Mouse (Mus musculus) heart, embryonic 14.5 days (tissue): ENCODE results near the gene Hivep3. TPM values are rescaled to one million over a fixed set of nuclear protein-coding genes. Genes with fewer than 3 reads are reported as not detected.
A peak's percentile ranks its signal among the peaks of the same experiment; 100 is the strongest.

Experiments
- ATAC-seq: fragments of 200-750 bp; cut with Nextera tagmentation; 2 replicates; pipeline ENCODE4 v1.8.0; 2017; ENCODE audit warnings: low read depth, moderate TSS enrichment; ENCODE audit not compliant: insufficient number of reproducible peaks, insufficient read depth, low FRiP score
- H3K27ac ChIP-seq, 2 experiments: fragments of 200-500 bp in 1 of 2; fragments of 300-500 bp in 1 of 2; sonication (generic) in 1 of 2; replicated peaks in 1 of 2; 2 replicates each; pipeline ENCODE4 v1.5.1; 2012 to 2014; ENCODE audit warnings: low read depth in 2 of 2, low read length in 2 of 2, control low read depth in 1 of 2, mild to moderate bottlenecking in 1 of 2, mixed read lengths in 1 of 2; ENCODE audit not compliant: control insufficient read depth in 1 of 2, insufficient read depth in 1 of 2
- H3K27me3 ChIP-seq: fragments of 300-500 bp; sonication (generic); 2 replicates; pipeline ENCODE4 v1.6.1; 2014; ENCODE audit warnings: mild to moderate bottlenecking, low read length, control low read depth; ENCODE audit not compliant: control insufficient read depth, insufficient read depth
- H3K36me3 ChIP-seq: fragments of 300-500 bp; sonication (generic); 2 replicates; pipeline ENCODE4 v1.6.1; 2014; ENCODE audit warnings: mild to moderate bottlenecking, control low read depth, low read length, mixed read lengths; ENCODE audit not compliant: control insufficient read depth, insufficient read depth
- H3K4me1 ChIP-seq, 2 experiments: fragments of 200-500 bp in 1 of 2; fragments of 300-500 bp in 1 of 2; sonication (generic) in 1 of 2; 2 replicates each; pipeline ENCODE4 v1.6.1; 2012 to 2014; ENCODE audit warnings: low read length in 2 of 2, control low read depth in 1 of 2, mixed read lengths in 1 of 2; ENCODE audit not compliant: control insufficient read depth in 2 of 2, insufficient read depth in 2 of 2
- H3K4me2 ChIP-seq: fragments of 300-500 bp; sonication (generic); 2 replicates; pipeline ENCODE4 v1.6.1; 2014; ENCODE audit warnings: mild to moderate bottlenecking, low read length
- H3K4me3 ChIP-seq, 2 experiments: fragments of 200-500 bp in 1 of 2; fragments of 300-500 bp in 1 of 2; sonication (generic) in 1 of 2; 2 replicates each; pipeline ENCODE4 v1.5.1; 2012 to 2014; ENCODE audit warnings: low read length in 2 of 2, mild to moderate bottlenecking in 2 of 2, control low read depth in 1 of 2, low read depth in 1 of 2, moderate library complexity in 1 of 2; ENCODE audit not compliant: control insufficient read depth in 1 of 2, insufficient read depth in 1 of 2
- H3K9ac ChIP-seq: fragments of 300-500 bp; sonication (generic); 2 replicates; pipeline ENCODE4 v1.6.1; 2014; ENCODE audit warnings: mild to moderate bottlenecking, low read length
- H3K9me3 ChIP-seq: fragments of 300-500 bp; sonication (generic); 2 replicates; pipeline ENCODE4 v1.6.1; 2016; ENCODE audit warnings: low read length, control low read depth; ENCODE audit not compliant: control insufficient read depth
- WGBS: fragments of 180-500 bp; shearing (Covaris S2); extraction: QIAGEN DNeasy Blood & Tissue Kit; methylation state at CpG from one replicate; pipeline ENCODE4 v1.1.7; 2014; 5-methylcytosine and 5-hydroxymethylcytosine counted together
- polyA plus RNA-seq: library from polyadenylated mRNA; unstranded; fragments of >200 nt; fragmentation: Nextera tagmentation; extraction: Ambion mirVana; gene quantifications from 2 replicates; pipeline ENCODE4 v1.2.1, GENCODE M21; 2014

Gene Hivep3
- polyA plus RNA-seq, 1 experiment from 2014 or later, result 6.8 TPM

- peaks cover 0 to 4% of the 10 kb centered on the region in 2 experiments; a peak in 1 of 4 replicates for H3K4me1 ChIP-seq
- ATAC-seq, result no peak
- H3K4me3 ChIP-seq, result no peak overlapping the region
- H3K9me3 ChIP-seq, result peaks cover 14% of the 10 kb centered on the region
- 85% methylated on average over 19 of the region's 19 CpGs for WGBS
- no peaks in the 10 kb centered on the region for H3K27me3 ChIP-seq
- H3K4me2 ChIP-seq, result no peak overlapping the region
- H3K9ac ChIP-seq, result no peak overlapping the region
- no peak overlapping the region for H3K27ac ChIP-seq
- no peaks in the 10 kb centered on the region for H3K36me3 ChIP-seq
Observed at GRCm38 (mm10) chr4:120096935-120097334, 363.4 kb downstream of the Hivep3 start.

GRCm38 (mm10) chr4:120101186-120101585 lies 367.6 kb downstream of the Hivep3 start:
- H3K9me3 ChIP-seq, result peaks cover 14% of the 10 kb centered on the region
- no peak overlapping the region for H3K27ac ChIP-seq
- H3K9ac ChIP-seq, result no peak overlapping the region
- no peak overlapping the region for H3K4me2 ChIP-seq
- no peaks in the 10 kb centered on the region for H3K27me3 ChIP-seq
- H3K4me3 ChIP-seq, result no peak overlapping the region
- H3K4me1 ChIP-seq, result no peaks in the 10 kb centered on the region
- H3K36me3 ChIP-seq, result no peaks in the 10 kb centered on the region
- no peak for ATAC-seq

DNA sequence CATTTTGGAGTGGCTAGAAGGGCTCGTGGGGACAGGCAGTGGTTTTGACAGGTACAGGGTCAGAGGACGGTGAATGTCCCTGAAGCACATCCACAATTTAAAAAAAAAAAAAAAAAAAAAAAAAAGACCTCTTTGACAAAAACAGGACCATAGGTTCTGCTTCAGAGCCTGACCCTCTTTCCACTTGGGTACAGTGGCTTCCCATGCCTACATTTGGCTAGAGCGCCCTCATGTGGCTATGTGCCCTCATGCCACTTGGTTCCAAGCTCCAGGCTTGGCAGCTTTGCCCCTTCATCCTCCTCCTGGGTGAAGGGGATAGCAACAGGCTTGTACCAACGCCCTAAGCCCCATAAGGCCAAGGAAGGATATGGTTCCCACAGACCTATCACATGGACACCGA lies 371.0 kb downstream of the Hivep3 start:
- no peak for ATAC-seq

DNA sequence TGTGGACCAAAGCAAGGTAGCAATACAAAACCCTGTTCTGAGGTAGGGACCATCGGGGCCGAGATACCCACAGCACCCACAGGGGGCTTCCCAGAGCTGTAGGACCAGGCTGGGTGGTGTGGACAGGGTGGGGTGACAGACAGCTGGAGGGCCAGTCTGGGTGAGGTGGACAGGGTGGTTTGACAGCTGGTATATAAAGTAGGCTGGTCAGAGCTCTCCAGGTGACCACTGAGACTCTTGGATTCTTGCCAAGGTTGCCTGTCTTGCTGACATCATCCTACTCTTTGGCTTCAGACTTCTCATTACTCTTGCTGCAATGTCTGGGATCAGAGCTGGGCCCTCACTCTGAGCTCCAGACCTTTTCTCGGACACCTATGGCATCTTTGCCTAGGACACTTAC lies 372.8 kb downstream of the Hivep3 start:
- WGBS, result 77% methylated on average over 3 of the region's 3 CpGs
- no peak for ATAC-seq
- H3K9ac ChIP-seq, result no peak overlapping the region

More for the DNA sequence above, 371.0 kb downstream of the Hivep3 start:
- Histone ChIP-seq H3K9me3 (peaks cover 3% of the 10 kb centered on the region; the same call in 1 of the 2 replicates), H3K27ac (no peak overlapping the region), H3K4me1 (no peaks in the 10 kb centered on the region), H3K4me3 (no peak overlapping the region), H3K4me2 (no peak overlapping the region), H3K27me3 (no peaks in the 10 kb centered on the region), H3K9ac (no peak overlapping the region), H3K36me3 (no peaks in the 10 kb centered on the region)
- WGBS, result 47% methylated on average over 5 of the region's 5 CpGs

DNA sequence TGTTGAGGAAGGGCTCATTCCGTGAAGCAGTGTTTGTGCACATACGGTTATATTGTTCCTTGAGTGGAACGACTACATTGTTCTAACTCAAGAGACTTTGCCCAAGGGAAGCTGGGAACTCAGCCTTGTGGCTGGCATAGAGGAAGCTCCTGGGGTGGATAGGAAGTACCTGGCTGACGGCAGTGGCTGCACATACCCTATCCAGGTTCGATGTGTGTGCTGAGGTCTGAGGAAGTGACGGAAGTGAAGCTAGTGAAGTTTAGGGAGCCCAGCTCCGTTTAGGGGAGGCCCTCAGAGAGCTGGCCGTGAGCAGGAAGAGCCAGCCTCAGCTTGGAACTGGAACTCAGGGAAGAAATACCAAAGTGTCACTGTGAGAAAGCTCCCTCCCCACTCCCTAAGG lies 374.2 kb downstream of the Hivep3 start:
- no peak for ATAC-seq
- H3K4me3 ChIP-seq, result no peak overlapping the region
- H3K9me3 ChIP-seq, result no peaks in the 10 kb centered on the region
- WGBS, result 64% methylated on average over 8 of the region's 8 CpGs
- no peak overlapping the region for H3K4me2 ChIP-seq
- no peaks in the 10 kb centered on the region for H3K4me1 ChIP-seq
- no peak overlapping the region for H3K27ac ChIP-seq
- H3K36me3 ChIP-seq, result no peaks in the 10 kb centered on the region
- no peaks in the 10 kb centered on the region for H3K27me3 ChIP-seq
- H3K9ac ChIP-seq, result no peak overlapping the region

More for the DNA sequence above, 372.8 kb downstream of the Hivep3 start:
- no peak overlapping the region for H3K4me2 ChIP-seq
- H3K4me3 ChIP-seq, result no peak overlapping the region
- H3K27me3 ChIP-seq, result no peaks in the 10 kb centered on the region
- H3K27ac ChIP-seq, result no peak overlapping the region
- no peaks in the 10 kb centered on the region for H3K9me3 ChIP-seq
- H3K4me1 ChIP-seq, result no peaks in the 10 kb centered on the region
- no peaks in the 10 kb centered on the region for H3K36me3 ChIP-seq

DNA sequence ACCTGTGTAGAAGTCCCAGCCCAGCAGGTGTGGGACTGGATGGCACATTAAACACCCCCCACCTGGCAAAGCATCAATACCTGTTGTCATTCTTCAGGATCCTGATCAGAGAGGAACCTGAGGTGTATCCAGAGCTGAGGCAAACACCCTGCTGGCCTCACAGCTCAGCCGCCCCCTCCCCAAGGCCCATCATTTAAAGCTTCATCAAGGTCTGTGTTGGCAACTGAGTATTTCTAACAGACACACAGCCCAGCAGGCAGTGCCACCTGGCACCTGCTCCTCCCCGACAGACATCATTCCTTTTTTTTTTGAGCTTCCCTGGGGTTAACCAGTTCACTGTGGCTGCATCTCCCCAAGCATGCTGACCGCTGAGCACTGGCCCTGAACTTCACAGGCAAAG lies 381.9 kb downstream of the Hivep3 start:
- 77% methylated on average over 3 of the region's 3 CpGs for WGBS
- Histone ChIP-seq H3K4me2 (no peak overlapping the region), H3K27ac (no peak overlapping the region), H3K27me3 (no peaks in the 10 kb centered on the region), H3K9me3 (no peaks in the 10 kb centered on the region), H3K4me3 (no peak overlapping the region), H3K4me1 (no peaks in the 10 kb centered on the region), H3K36me3 (no peaks in the 10 kb centered on the region), H3K9ac (no peak overlapping the region)
- ATAC-seq, result no peak

DNA sequence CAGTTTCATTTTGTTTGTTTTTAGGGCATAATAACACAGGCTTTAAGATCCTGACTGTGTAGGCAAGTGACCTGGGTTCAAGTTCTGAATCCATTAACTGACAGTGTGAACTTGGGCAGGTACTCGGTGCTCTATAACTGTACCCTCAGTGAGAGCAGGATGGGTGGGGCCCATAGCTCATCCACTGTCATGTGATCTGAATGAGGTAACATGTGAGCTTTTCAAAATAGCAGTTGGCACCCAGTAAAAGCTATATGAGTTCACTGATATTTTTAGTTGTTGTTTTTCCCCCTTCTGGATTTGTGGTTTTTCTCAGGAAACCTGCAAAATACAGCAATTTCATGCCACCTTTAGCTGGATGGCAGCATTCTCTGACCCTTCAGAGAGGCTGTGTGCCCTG lies 382.7 kb downstream of the Hivep3 start:
- Histone ChIP-seq H3K4me1 (no peaks in the 10 kb centered on the region), H3K9ac (no peak overlapping the region), H3K36me3 (no peaks in the 10 kb centered on the region), H3K4me3 (no peak overlapping the region), H3K27me3 (no peaks in the 10 kb centered on the region), H3K4me2 (no peak overlapping the region), H3K27ac (no peak overlapping the region), H3K9me3 (no peaks in the 10 kb centered on the region)
- ATAC-seq, result no peak
- WGBS, result 59% methylated on average over 1 of the region's 1 CpGs

DNA sequence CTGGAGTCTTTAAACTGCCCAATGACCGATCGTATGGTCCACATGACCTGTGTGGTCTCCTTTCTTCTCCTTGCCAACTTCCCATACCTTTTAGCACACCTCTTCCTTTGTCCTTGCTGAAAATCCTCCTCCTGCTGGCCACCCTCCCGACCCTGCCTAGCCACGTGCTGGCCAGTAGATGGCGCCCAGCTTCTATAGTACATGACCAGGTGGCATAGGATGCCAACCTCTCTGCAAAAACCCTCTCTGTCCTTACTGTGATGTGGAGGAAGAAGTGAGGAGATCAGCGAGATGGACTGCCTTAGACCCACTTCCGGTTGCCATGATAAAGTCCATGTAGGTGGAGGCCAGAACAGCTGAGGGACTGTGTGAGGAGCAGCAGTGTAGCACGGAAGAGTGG lies 386.7 kb downstream of the Hivep3 start:
- Histone ChIP-seq H3K4me1 (peaks cover 4 to 6% of the 10 kb centered on the region in 2 experiments), H3K9me3 (no peaks in the 10 kb centered on the region), H3K9ac (no peak overlapping the region), H3K4me3 (no peak overlapping the region), H3K27ac (no peak overlapping the region), H3K4me2 (no peak overlapping the region), H3K27me3 (no peaks in the 10 kb centered on the region), H3K36me3 (no peaks in the 10 kb centered on the region)
- 26% methylated on average over 8 of the region's 8 CpGs for WGBS
- ATAC-seq, result 0 out of 2 replicates have a peak, but pooled peaks have one; percentile 32
